Mouse (Mus musculus): ENCODE data around the gene Tmem233.

- peak; percentile 20; the same call in 1 of the 2 replicates for TF ChIP-seq CTCF (IDR thresholded peaks at IDR 0.05; ENCODE audit: control insufficient read depth, insufficient read depth, insufficient replicate concordance, low read depth, low read length)
- TF ChIP-seq POLR2A (IDR thresholded peaks at IDR 0.05; ENCODE audit: control insufficient read depth, low read depth, low read length): peak; percentile 61; the same call in 1 of the 2 replicates
Measured at GRCm38 (mm10) chr5:116024327-116024739, 58.7 kb downstream of the Tmem233 start, which contains the start of gene Prkab1.
